Mouse (Mus musculus): ENCODE data around the gene Mapk7. TPM values are rescaled to one million over a fixed set of nuclear protein-coding genes. Genes with fewer than 3 reads are reported as not detected.

Mapk7 gene
- polyA plus RNA-seq, 1 experiment from 2014 or later = 82.8 TPM

DNA sequence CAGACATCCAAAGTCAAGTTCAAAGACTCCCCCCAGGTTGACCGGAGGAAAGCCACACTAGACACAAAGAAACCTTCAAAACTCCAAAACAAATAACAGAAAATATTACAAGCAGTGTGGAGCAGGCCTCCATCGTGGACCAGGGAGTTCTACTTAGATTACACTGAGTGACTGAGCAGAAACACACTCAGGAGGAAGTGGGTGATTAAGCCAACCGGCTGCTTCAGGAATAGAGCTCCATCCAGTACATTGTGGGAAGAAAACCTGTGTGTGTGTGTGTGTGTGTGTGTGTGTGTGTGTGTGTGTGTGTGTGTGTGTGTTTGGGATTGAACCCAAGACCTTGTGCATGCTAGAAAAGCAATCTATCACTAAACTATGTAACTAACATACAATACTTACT, 55.0 kb downstream of the Mapk7 start:
- Histone ChIP-seq H3K36me3 (replicated peaks) (no peaks in the 10 kb centered on the region), H3K27ac (no peak overlapping the region), H3K4me1 (peaks cover 26% of the 10 kb centered on the region), H3K9me3 (no peaks in the 10 kb centered on the region), H3K27me3 (ENCODE audit: poor library complexity, severe bottlenecking) (no peaks in the 10 kb centered on the region), H3K4me3 (no peak overlapping the region)
- 86% methylated on average over 3 of the region's 3 CpGs for WGBS
- no peak for DNase-seq (ENCODE audit: extremely low spot score, low spot score)

Other genes with a start within 250 kb of the Mapk7 start
- 19.3 and 19.4 TPM in 2 replicates for gene Aldh3a2, start 226.9 kb downstream of the Mapk7 start, polyA plus RNA-seq (2016; fragmentation: Nextera tagmentation; extraction: Ambion mirVana)
- not detected in 2 replicates for gene Slc47a2, start 151.5 kb downstream of the Mapk7 start, polyA plus RNA-seq (2016; fragmentation: Nextera tagmentation; extraction: Ambion mirVana)
- gene Slc47a1, start 116.1 kb downstream of the Mapk7 start, polyA plus RNA-seq (2016; fragmentation: Nextera tagmentation; extraction: Ambion mirVana) = 0.17 TPM in 1 of 2 replicates, not detected in the other
- 0.26 and 0.36 TPM in 2 replicates for gene Rnf112, start 40.3 kb downstream of the Mapk7 start, polyA plus RNA-seq (2016; fragmentation: Nextera tagmentation; extraction: Ambion mirVana)
- gene Mfap4, start 9.0 kb downstream of the Mapk7 start, polyA plus RNA-seq (2016; fragmentation: Nextera tagmentation; extraction: Ambion mirVana) = 50.9 and 53.9 TPM in 2 replicates
- gene B9d1, start 10.7 kb upstream of the Mapk7 start, polyA plus RNA-seq (2016; fragmentation: Nextera tagmentation; extraction: Ambion mirVana) = 53.0 and 53.3 TPM in 2 replicates
- 22.5 and 23.4 TPM in 2 replicates for gene Epn2, start 85.3 kb upstream of the Mapk7 start, polyA plus RNA-seq (2016; fragmentation: Nextera tagmentation; extraction: Ambion mirVana)
- 9.0 and 9.8 TPM in 2 replicates for gene Grap, start 158.9 kb upstream of the Mapk7 start, polyA plus RNA-seq (2016; fragmentation: Nextera tagmentation; extraction: Ambion mirVana)
- 1.5 and 1.9 TPM in 2 replicates for gene Fam83g, start 189.7 kb upstream of the Mapk7 start, polyA plus RNA-seq (2016; fragmentation: Nextera tagmentation; extraction: Ambion mirVana)
- 0.07 and 0.12 TPM in 2 replicates for gene Slc5a10, start 226.4 kb upstream of the Mapk7 start, polyA plus RNA-seq (2016; fragmentation: Nextera tagmentation; extraction: Ambion mirVana)